Mouse (Mus musculus): ENCODE results near the gene Stk11. TPM values are rescaled to one million over a fixed set of nuclear protein-coding genes. Genes with fewer than 3 reads are reported as not detected.

The Stk11 gene
- polyA plus RNA-seq, 1 experiment from 2014 or later, result 11.7 TPM

DNA sequence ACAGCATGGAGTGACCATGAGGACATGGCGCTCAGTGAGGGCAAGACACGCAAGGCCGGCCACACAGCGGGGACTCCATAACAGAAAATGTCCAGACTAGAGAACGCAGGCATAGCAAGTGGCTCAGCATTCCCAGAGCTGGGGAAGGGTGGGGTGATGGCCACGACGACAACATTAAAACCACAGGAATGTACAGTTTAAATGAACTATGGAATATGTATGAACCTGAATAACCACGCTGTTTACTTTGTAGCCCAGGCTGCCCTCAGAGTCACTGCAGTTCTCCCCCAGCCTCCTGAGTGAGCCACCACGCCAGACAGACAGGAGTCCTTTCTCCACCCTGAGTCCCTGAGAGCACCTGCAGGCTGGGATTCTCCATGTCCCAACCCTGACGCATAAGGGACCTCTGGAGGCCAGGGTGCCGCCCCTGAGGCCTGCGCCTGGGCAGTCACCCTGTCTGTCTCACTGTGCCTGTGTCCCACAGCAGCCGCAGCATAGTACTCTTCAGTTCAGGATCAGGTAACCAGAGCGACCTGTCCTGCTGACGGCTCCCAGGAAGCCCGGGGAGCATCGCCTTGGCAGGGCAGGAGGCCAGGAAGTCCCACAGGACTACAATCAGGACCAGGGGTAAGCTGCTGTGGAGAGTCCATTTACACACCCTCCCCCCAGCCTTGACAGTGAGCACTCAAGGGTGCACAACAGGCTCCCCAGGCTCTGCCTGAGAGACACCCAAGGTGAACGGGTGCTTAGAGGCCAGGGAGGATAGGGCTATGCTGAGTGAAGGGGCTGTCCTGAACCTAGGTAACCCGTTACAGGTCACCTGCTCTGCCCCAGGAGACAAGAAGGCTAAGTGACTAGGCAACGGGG lies 42.7 kb upstream of the Stk11 start:
- Histone ChIP-seq H3K4me3 (ENCODE audit: low read depth, low read length) (no peak overlapping the region), H3K27ac (ENCODE audit: low read depth, low read length) (peak overlapping the region; percentile 66; the same call in 1 of the 2 replicates), H3K9ac (ENCODE audit: low read depth, low read length) (no peak overlapping the region; the same call in 1 of the 2 replicates), H3K4me1 (replicated peaks; ENCODE audit: control insufficient read depth, insufficient read depth, low read length) (peaks cover 5% of the 10 kb centered on the region; the same call in 1 of the 2 replicates), H3K27me3 (replicated peaks; ENCODE audit: control insufficient read depth, insufficient read depth, low read length) (no peaks in the 10 kb centered on the region), H3K4me2 (replicated peaks; ENCODE audit: low read depth) (no peak overlapping the region), H3K9me3 (ENCODE audit: control insufficient read depth) (no peaks in the 10 kb centered on the region), H3K36me3 (ENCODE audit: control insufficient read depth, insufficient read depth) (peaks cover 47% of the 10 kb centered on the region; the same call in 1 of the 2 replicates)
- TF ChIP-seq CTCF (IDR thresholded peaks at IDR 0.05; ENCODE audit: low read depth), result no peak
- WGBS, result 88% methylated on average over 20 of the region's 20 CpGs
- ATAC-seq, result no peak

DNA sequence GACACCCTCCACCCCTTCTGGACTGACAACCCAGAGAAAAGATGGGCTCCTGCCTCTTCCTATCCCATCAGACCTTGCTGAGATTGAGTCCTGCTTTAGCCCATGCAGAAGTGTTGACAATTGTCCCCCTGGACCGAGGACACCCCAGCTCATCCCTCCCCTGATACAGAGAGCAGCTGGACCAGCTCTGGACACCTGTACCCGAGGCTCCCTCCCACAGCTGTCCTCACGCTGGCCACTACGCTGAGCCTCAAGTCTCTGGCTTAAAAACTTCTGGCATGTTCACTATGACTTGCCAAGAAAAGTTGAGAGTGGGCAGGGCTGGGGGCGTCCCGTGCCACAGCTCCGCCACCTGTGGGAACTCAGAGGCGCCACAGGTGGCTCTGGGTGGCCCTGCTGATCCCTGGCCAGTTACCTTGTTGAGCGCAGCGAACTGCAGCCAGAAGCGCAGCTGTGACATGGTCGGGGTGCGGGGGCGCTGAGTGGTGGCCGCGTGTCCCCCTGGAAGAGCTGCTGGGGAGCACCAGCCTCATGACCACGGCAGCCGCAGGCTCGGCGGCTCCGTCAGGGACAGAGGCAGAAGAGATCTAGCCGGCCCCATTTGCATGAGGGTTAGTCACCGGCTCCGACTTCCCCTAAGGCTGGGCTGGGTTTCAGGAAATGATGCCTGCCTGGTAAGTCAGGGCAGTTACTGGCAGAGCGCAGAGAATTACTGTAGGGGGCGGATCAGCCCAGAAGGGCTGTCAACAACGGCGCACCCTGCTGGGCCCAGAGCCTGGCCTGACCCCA lies 40.6 kb upstream of the Stk11 start:
- Histone ChIP-seq H3K36me3 (ENCODE audit: control insufficient read depth, insufficient read depth) (peaks cover 49% of the 10 kb centered on the region; the same call in 1 of the 2 replicates), H3K27ac (ENCODE audit: low read depth, low read length) (peak overlapping the region; percentile 37), H3K4me2 (replicated peaks; ENCODE audit: low read depth) (peak overlapping the region; percentile 62), H3K4me1 (replicated peaks; ENCODE audit: control insufficient read depth, insufficient read depth, low read length) (peaks cover 5% of the 10 kb centered on the region; the same call in 1 of the 2 replicates), H3K9ac (ENCODE audit: low read depth, low read length) (peak overlapping the region; percentile 38; the same call in 1 of the 2 replicates), H3K9me3 (ENCODE audit: control insufficient read depth) (no peaks in the 10 kb centered on the region), H3K27me3 (replicated peaks; ENCODE audit: control insufficient read depth, insufficient read depth, low read length) (no peaks in the 10 kb centered on the region), H3K4me3 (ENCODE audit: low read depth, low read length) (peak overlapping the region; percentile 18; the same call in 1 of the 2 replicates)
- ATAC-seq, result peak; percentile 71
- WGBS, result 20% methylated on average over 28 of the region's 28 CpGs
- TF ChIP-seq CTCF (IDR thresholded peaks at IDR 0.05; ENCODE audit: low read depth), result peak; percentile 72

DNA sequence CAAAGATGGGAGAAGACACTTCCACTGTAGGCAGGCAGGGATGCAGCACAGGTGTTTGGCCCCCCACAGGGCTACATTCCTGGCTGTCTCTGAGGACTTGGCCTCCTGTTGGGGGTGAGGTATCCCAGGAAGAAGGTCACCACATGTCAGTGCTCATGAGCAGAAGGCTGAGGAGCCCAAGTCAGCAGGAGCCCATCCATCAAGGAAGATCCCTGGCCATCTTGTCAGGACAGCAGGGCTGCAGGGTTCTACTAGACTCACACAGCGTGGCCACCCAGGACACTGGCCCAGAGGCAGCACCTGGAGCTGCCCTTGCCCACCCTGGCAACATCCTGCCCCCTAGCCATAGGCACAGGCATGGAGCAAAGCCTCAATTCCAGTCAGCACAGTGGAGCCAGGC lies 39.7 kb upstream of the Stk11 start:
- no peak for ATAC-seq
- Histone ChIP-seq H3K9me3 (ENCODE audit: control insufficient read depth) (no peaks in the 10 kb centered on the region), H3K36me3 (ENCODE audit: control insufficient read depth, insufficient read depth) (peaks cover 48% of the 10 kb centered on the region; the same call in 1 of the 2 replicates), H3K4me2 (replicated peaks; ENCODE audit: low read depth) (no peak overlapping the region), H3K4me3 (ENCODE audit: low read depth, low read length) (no peak overlapping the region), H3K9ac (ENCODE audit: low read depth, low read length) (no peak overlapping the region), H3K4me1 (replicated peaks; ENCODE audit: control insufficient read depth, insufficient read depth, low read length) (peaks cover 5% of the 10 kb centered on the region; the same call in 1 of the 2 replicates), H3K27me3 (replicated peaks; ENCODE audit: control insufficient read depth, insufficient read depth, low read length) (no peaks in the 10 kb centered on the region), H3K27ac (ENCODE audit: low read depth, low read length) (no peak overlapping the region)
- 75% methylated on average over 1 of the region's 1 CpGs for WGBS
- no peak for TF ChIP-seq CTCF (IDR thresholded peaks at IDR 0.05; ENCODE audit: low read depth)

DNA sequence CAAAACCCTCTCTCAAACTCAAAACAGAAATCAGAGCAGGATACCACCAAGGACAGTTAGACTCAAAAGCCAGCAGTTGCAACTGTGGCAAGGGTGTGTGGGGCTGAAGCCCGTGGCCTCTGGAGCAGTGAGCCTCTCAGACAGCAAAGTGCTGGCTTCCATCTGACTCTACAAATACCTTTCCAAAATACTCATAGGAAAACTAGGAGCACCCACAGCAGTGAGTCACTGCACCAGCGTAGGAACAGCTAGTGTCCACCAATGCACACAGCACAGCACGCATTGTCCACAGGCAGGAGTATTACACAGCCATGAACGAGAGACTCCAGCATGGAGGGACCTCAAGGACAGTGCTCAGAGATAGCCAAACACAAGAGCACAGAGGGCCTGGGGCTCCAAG lies 39.2 kb upstream of the Stk11 start:
- no peaks in the 10 kb centered on the region for H3K27me3 ChIP-seq (replicated peaks; ENCODE audit: control insufficient read depth, insufficient read depth, low read length)
- no peak overlapping the region for H3K27ac ChIP-seq (ENCODE audit: low read depth, low read length)
- no peak overlapping the region for H3K4me2 ChIP-seq (replicated peaks; ENCODE audit: low read depth)
- H3K9me3 ChIP-seq (ENCODE audit: control insufficient read depth), result no peaks in the 10 kb centered on the region
- no peak for ATAC-seq
- peaks cover 5% of the 10 kb centered on the region; the same call in 1 of the 2 replicates for H3K4me1 ChIP-seq (replicated peaks; ENCODE audit: control insufficient read depth, insufficient read depth, low read length)
- 92% methylated on average over 4 of the region's 4 CpGs for WGBS
- no peak for TF ChIP-seq CTCF (IDR thresholded peaks at IDR 0.05; ENCODE audit: low read depth)
- H3K36me3 ChIP-seq (ENCODE audit: control insufficient read depth, insufficient read depth), result peaks cover 53% of the 10 kb centered on the region; the same call in 1 of the 2 replicates
- no peak overlapping the region for H3K4me3 ChIP-seq (ENCODE audit: low read depth, low read length)
- H3K9ac ChIP-seq (ENCODE audit: low read depth, low read length), result no peak overlapping the region

DNA sequence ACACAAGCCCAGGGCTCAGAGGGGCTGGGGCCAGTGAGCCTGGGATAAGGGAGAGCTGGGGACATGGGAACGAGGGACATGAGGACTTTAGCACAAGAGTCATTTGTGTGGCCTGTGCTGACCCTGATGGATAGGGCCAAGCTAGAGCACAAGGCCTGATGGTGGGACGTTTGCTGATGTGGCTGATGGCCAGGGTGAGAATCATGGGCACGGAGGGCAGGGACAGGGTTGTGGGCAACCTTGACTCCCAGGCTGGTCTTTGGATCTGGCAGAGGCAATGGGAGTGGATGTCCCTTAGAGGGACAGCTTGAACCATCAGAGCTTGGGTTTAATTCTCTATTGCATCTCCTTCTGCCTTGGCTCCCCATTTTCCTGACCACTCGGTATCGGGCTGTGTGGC lies 38.3 kb upstream of the Stk11 start:
- ATAC-seq, result no peak
- Histone ChIP-seq H3K4me2 (replicated peaks; ENCODE audit: low read depth) (no peak overlapping the region), H3K4me1 (replicated peaks; ENCODE audit: control insufficient read depth, insufficient read depth, low read length) (no peaks in the 10 kb centered on the region), H3K4me3 (ENCODE audit: low read depth, low read length) (no peak overlapping the region), H3K36me3 (ENCODE audit: control insufficient read depth, insufficient read depth) (peaks cover 55% of the 10 kb centered on the region), H3K9me3 (ENCODE audit: control insufficient read depth) (no peaks in the 10 kb centered on the region), H3K27me3 (replicated peaks; ENCODE audit: control insufficient read depth, insufficient read depth, low read length) (no peaks in the 10 kb centered on the region), H3K27ac (ENCODE audit: low read depth, low read length) (no peak overlapping the region), H3K9ac (ENCODE audit: low read depth, low read length) (no peak overlapping the region)
- 92% methylated on average over 5 of the region's 5 CpGs for WGBS
- TF ChIP-seq CTCF (IDR thresholded peaks at IDR 0.05; ENCODE audit: low read depth), result no peak

DNA sequence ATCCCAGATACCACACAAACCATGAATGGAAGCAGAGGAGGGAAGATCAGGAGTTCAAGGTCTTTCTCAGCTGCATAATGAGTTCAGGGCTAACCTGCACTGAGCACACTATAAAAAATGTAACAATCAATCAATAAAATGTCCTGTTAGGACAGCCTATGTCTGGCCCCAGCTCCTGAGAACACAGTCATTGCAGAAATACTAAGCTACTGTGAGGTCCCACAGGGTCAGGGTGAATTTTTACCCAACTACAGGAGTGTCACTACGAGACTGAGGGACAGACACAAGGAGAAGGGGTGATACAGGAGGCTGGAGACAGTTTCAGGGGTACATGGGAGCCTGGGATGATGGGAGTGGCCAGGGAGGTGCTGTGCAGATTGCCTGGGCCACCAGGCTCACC lies 37.2 kb upstream of the Stk11 start:
- no peak for TF ChIP-seq CTCF (IDR thresholded peaks at IDR 0.05; ENCODE audit: low read depth)
- ATAC-seq, result no peak
- H3K4me3 ChIP-seq (ENCODE audit: low read depth, low read length), result no peak overlapping the region
- no peak overlapping the region for H3K27ac ChIP-seq (ENCODE audit: low read depth, low read length)
- no peaks in the 10 kb centered on the region for H3K27me3 ChIP-seq (replicated peaks; ENCODE audit: control insufficient read depth, insufficient read depth, low read length)
- H3K9me3 ChIP-seq (ENCODE audit: control insufficient read depth), result no peaks in the 10 kb centered on the region
- peaks cover 65% of the 10 kb centered on the region for H3K36me3 ChIP-seq (ENCODE audit: control insufficient read depth, insufficient read depth)
- WGBS, result 96% methylated on average over 1 of the region's 1 CpGs
- no peaks in the 10 kb centered on the region for H3K4me1 ChIP-seq (replicated peaks; ENCODE audit: control insufficient read depth, insufficient read depth, low read length)
- H3K9ac ChIP-seq (ENCODE audit: low read depth, low read length), result no peak overlapping the region
- H3K4me2 ChIP-seq (replicated peaks; ENCODE audit: low read depth), result no peak overlapping the region
